Mouse (Mus musculus): ENCODE results near the gene Tsks.
A peak's percentile ranks its signal among the peaks of the same experiment; 100 is the strongest.

Tsks gene

DNA sequence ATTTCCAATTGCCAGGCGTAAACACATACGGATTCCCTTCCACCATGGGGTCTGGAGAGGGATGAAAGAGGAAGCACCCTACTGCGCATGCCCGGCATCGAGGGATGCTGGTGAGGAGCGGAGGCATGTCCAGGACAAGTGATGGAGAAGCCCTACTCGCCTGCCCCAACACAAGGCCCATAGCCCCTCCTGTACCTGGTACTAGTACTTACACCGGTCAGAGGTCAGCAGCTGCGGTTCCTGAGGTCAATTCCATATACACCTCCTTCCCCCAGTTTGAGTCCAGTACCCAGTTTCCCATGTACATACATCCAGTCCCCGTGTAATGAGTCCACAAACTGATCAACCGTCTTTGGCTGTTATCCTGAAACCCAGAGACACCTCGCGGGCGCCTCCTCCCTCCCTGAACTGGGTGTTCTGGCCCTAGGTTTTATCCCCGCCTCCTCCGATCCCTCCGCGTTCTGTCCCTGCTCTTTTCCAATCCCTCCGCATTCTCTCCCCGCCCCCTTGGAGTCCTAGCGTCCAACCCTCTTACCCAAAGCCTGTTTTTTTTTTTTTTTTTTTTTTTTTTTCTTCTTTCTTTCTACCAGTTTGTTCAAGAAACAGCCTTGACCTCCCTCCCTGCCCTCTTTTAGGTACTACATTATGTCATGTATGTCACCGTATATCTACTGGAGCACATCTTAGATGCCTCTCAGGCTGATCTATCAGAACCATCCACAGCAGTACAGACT is 31.5 kb downstream of the Tsks start, which contains the start of gene Cpt1c:
Gene Cpt1c (minus strand): TSS at position 469 of the 734 bp plus-strand sequence.
- DNase-seq (ENCODE audit: low read depth in 1 of 2, low spot score in 2 of 2), result peak in 1 of 2 experiments; percentile 47

DNA sequence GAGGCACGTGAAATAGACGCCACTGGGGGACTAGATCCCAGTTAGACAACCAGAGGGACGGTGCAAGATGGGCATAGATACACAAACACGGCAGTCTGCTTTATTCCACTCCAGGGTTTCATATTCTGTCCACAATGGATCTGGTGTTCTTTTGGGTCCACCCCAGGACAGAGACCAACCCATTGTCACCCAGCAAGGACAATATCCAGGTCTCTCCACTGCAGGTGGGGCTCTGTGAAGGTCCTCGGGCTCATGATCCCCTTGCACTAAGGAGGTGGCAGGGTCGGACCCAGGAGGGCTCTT is 32.1 kb downstream of the Tsks start:
- no peak for DNase-seq (ENCODE audit: low read depth in 1 of 2, low spot score in 2 of 2)

DNA sequence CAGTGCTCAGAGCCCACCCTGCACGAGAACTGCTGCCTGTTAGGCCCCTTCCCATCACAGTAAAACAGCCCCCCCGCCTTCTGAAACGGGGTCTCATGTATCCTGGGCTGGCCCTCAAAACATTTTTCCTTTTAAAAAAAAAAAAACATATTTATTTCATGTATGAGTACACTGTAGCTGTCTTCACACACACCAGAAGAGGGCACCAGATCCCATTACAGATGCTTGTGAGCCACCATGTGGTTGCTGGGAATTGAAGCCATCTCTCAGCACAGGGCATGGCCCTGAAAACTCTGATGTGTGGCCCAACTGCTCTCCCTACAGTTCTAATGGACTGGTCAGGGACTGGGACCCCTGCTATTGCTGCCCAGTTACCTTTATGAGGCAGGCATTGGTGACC is 35.3 kb downstream of the Tsks start:
- DNase-seq (ENCODE audit: low read depth in 1 of 2, low spot score in 2 of 2), result no peak

DNA sequence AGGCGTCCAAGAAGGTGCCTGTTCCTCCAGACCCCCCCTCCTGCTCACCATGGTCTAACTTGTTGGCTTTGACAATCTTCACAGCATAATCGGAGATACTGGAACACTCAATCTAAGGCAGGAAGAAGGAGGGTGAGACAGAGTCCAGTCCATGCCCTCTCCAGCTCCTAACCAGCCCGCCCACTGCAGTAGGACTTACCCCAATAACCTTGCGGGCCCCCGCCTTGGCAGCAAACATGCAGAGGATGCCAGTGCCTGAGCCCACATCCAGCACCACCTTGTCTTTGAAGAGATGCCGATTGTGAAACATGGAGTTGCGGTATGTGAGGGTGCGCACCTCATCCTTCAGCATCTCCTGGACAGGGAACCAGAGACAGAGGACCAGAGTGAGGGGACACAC is 38.5 kb downstream of the Tsks start:
- no peak for DNase-seq (ENCODE audit: low read depth in 1 of 2, low spot score in 2 of 2)

DNA sequence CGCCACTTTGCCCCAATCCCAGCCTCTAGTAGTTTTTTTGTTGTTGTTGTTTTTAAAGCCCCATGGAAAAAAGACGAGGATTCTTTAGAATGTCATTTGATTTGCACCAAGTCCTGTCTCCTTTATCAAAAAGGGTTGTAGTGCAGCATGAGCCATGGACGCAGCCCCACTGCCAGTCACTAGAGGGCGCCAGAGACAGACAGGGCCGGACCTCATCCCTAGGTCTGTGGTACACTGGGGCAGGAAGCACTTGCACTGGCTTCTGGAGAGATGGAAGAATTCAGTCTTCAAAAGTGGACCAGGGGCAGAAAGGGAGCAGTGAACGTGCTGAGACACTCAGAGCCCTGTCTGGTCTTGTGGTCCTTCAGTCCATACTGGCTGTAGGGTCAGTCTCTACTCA is 40.1 kb downstream of the Tsks start:
- DNase-seq (ENCODE audit: low read depth in 1 of 2, low spot score in 2 of 2), result peak; percentile 66 to 78

DNA sequence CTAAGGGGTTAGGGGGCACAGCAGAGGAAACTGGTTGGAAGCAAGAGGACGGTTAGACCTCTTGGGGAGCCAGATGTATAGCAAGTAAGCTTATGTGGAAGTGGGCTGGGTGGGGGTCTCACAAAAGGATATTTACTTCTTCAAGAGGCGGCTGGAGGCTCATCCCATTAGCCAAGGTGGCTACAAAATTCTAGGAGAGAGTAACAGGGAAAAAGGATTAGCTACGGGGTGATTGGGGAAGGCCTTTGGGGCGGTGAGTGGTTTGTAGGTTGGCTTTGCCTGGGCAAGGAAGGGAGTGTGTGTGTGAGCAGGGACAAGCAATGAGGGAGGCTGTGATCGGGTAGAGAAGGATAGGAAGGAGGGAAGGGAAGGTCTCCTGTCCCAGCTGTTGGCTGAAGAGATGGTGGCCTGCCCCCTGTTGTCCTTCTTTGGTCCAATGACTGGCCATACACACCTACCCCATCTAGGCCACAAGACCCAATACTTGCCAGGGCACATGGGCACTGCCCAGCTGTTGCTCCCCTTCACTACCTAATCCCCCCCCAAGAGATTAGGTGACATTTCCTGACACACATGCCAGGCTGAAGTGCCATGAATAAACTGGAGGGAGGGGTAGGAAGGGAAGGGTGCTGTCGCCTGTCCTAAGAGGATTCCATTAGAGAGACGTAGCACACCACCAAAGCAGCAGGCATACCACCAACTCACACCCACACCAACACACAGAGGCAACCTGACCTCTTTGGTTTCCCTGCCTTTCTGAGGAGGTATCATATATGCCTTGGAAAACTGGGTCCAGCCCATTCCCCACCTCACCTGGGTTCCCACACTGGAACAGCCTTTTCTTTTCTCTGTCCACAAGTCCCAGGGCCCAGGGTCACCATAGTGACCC is 41.2 kb downstream of the Tsks start:
- DNase-seq (ENCODE audit: low read depth in 1 of 2, low spot score in 2 of 2), result no peak

DNA sequence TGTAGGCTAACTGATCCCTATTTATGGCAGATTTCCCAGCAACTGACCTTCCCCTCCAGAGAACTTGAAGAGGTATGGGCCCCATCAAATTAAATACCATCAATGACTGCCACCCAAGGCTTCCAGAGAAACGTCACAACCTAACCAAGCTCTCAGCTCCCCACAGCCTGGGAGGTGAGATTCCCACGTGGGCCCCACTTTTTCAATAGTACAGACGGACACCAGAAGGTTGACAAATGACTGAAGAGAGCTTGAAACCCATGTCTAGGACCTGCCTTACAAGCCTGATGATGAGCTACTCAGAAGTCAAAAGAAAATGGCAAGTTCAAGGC is 41.8 kb downstream of the Tsks start:
- no peak for DNase-seq (ENCODE audit: low read depth in 1 of 2, low spot score in 2 of 2)

DNA sequence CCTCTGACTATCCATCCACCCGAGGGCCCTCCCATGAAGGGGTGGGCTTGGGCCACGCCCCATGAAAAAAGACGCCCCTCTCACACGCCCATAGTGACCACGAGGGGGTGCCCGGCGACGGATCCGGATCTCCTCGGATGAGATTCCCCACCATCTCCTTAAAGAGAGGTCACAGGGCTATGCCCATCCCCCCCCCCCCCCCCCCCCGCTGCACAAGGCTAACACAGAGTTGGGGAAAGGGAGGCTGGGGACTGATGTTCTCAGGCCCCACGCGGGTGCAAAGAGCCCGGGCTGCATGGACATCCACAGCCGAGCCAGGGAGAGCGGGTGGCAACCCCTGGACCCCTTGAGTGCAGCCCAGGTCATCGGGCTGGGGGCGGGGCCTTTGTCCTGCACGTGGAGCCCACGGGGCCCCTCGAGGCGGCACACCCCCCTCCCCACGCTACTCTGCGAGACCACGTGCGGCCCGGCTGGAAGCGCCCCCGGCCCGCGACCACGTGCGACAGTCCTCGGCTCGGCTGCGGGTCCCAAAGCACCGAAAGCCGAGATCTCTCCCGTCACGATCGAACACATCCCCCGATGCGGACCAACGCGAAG is 42.7 kb downstream of the Tsks start:
- DNase-seq (ENCODE audit: low read depth in 1 of 2, low spot score in 2 of 2), result no peak

DNA sequence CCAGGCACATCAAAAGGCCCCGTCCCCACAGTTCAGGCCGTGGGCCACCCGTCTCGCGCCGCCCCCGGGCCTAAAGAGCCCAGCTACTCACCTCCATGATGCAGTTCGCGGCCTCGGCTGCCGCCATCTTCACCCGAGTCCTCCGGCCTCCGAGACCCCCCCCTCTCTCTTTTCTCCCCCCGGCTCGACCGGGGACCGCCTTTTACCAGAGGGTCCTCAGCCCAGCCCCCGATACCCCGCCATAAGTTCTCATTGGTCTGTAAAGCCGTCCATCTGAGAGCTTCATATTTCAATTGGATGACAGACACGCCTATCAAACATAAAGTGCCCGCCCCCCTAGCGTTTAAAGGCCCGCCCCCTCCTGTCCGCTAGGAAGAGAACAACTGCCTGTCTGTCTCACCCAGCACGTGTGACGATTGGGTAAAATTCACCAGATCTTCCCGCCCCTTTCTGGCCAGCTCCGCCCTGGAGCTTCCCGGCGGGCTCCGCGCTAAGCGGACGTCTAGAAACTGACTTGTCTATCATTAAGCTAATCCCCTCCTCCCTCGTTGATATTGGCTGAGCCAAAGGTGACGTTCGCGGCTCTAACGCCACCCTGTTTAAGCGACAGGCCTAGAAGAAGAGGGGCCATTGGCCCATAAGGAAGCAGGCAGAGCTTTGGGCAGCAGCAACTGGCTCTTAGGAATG is 43.3 kb downstream of the Tsks start, which contains the start of gene Prmt1:
Gene Prmt1 (minus strand): TSS at position 377 of the 687 bp plus-strand sequence.
- DNase-seq (ENCODE audit: low read depth in 1 of 2, low spot score in 2 of 2), result peak; percentile 99

DNA sequence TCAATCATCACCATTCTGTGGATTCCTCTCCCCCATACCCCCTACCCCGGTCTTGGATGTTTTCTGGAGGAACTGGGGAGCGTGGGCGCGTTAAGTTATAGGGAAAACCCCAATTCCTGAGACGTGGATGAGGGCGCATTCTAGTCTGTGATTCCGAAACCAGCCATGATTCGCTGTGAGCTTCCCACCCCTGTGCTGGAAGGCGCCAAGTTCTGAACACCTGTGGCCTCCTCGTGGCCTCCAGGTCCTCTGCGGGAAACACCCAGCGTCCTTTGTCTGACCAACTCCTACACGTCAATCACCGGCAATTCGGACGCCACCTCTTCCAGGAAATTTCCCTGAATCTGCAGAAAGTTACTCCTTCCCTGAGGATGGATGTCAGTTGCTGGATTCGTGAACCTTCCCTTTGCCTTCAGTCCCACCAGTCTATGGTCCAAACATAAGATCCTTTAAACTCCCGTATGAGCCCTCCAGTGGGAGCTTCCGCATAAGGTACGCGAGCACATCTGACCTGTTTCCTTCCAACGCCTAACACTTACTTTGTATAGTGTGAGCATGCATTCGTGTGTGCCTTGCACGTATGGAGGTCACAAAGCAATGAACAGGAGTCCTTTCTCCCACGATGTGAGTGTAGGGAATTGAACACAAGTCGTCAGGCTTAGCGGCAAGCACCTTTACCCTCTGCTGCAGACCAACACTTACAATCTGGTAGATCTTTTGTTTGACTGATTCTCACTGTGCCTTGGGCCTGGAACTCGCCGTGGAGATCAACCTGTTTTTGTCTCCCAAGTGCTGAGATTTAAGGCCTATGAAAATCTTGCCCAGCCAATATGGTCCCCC is 44.1 kb downstream of the Tsks start:
- no peak for DNase-seq (ENCODE audit: low read depth in 1 of 2, low spot score in 2 of 2)

DNA sequence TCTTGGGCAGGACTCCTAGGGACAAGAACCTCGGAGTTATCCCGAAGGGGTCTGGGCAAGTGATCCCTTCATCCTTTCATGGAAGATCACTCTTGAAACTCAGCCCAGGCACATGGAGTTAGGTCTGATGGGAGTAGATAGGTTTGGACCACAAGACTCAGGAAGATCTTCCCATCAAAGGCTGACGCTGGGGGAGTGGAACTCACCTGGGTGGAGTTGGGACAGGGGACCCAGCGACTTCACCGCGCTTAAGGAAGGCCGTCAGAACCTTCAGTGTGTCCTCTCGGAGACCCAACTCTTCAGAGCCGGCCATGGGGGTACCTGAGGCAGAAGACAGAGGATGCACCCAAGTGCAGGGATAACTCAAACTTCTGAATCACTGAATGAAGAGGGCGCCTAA is 53.7 kb downstream of the Tsks start:
- no peak for DNase-seq (ENCODE audit: low read depth in 1 of 2, low spot score in 2 of 2)

DNA sequence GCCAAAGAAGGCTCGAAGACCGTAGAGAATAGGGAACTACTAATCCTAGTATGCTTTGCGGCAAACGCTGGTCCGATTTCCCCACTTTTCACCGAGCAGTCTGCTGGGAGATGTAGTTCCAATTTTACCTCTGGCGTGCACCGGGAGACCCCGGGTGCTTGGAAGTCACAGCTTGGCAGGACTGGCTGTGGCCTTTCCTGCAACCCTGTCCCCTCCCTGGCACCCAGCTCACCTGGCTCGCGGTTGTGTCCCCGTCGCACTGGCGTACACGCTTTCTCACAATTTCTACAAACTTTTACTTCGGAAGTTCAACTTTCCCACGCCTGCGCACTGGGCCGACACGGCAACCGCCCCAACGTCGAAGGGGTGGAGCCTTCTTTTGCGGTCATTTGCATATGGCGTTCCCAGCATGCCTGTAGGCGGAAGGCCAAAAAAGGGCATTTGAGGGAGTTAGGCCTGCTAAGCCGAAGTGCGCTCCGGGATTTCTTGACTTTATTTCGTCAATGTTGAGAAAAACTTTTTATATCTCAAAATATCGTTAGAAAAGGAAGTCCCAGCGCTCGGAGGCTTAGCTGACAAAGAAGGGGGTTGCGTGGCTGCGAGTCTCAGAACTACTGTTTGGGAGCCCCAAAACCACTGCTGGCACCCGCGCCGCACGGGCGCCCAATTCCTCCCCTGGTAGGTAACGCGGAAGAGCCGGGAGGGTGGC is 54.4 kb downstream of the Tsks start, which contains the start of gene Irf3:
Gene Irf3 (plus strand): TSS at position 418 of the 709 bp plus-strand sequence.
- DNase-seq (ENCODE audit: low read depth in 1 of 2, low spot score in 2 of 2), result peak; percentile 90 to 98

DNA sequence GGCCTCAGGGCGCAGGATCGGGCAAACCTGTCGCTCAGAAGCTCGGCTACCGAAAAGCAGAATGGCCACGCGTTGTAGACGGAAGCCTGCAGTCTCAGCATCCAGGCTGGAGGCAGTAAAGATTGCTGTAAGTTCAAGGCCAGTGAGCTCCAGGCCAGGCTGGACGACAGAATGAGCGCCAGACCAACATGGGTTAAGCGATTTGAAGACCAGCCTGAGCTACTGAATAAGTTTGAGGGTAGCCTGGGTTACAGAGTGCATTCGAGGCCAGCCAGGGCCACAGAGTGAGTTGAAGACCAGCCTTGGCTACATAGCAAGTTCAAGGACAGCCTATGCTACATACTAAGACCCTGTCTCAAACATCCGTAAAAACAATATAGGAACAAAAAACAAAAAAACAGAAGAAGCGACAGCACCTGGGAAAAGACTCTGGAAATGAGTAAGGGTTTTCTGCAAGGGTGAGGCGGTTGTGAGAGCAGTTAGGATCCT is 55.0 kb downstream of the Tsks start:
- no peak for DNase-seq (ENCODE audit: low read depth in 1 of 2, low spot score in 2 of 2)

DNA sequence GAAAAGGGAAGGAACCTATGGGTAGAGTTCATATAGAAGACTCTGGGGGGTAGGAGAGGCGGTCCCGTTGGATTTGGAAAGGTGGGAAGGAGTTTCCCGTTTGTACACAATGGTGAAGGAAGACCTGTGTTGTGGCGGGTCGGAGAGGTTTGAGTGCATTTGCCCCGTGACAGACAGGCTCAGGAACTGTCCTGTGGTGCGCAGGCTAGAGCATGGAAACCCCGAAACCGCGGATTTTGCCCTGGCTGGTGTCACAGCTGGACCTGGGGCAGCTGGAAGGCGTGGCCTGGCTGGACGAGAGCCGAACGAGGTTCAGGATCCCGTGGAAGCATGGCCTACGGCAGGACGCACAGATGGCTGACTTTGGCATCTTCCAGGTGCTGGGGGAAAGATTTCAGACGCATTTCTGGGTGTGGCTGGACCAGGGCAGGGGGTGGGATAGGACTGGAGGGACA is 55.5 kb downstream of the Tsks start, which contains the start of gene Bcl2l12:
Gene Bcl2l12 (minus strand): TSS at position 212 of the 455 bp plus-strand sequence.
- DNase-seq (ENCODE audit: low read depth in 1 of 2, low spot score in 2 of 2), result no peak

DNA sequence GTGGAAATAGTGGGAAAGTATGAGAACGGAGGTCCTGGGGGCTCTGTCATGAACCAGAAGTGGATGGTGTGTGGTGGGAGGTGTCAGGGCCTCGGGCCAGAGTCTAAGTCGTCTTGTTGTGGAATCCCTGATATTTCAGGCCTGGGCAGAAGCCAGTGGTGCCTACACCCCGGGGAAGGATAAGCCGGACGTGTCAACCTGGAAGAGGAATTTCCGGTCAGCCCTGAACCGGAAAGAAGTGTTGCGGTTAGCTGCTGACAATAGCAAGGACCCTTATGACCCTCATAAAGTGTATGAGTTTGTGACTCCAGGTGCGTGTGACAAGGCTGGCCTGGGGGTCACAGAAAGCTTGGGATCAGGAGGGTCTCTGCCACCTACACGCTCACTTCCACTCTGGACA is 56.7 kb downstream of the Tsks start:
- no peak for DNase-seq (ENCODE audit: low read depth in 1 of 2, low spot score in 2 of 2)

DNA sequence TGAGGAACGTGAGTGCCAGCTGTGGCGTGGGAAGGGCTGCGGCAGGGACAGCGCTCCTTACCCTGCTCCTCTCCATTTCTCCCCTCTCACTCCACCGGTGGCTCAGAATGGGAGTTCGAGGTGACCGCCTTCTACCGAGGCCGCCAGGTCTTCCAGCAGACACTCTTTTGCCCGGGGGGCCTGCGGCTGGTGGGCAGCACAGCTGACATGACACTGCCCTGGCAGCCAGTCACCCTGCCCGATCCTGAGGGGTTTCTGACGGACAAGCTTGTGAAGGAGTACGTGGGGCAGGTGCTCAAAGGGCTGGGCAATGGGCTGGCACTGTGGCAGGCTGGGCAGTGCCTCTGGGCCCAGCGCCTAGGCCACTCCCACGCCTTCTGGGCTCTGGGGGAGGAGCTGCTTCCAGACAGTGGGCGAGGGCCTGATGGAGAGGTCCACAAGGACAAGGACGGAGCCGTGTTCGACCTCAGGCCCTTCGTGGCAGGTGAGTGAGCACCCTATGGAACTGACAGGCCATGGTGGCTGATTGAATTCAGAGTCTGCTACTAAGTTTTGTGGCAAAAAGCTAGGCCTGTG is 57.6 kb downstream of the Tsks start:
- no peak for DNase-seq (ENCODE audit: low read depth in 1 of 2, low spot score in 2 of 2)

DNA sequence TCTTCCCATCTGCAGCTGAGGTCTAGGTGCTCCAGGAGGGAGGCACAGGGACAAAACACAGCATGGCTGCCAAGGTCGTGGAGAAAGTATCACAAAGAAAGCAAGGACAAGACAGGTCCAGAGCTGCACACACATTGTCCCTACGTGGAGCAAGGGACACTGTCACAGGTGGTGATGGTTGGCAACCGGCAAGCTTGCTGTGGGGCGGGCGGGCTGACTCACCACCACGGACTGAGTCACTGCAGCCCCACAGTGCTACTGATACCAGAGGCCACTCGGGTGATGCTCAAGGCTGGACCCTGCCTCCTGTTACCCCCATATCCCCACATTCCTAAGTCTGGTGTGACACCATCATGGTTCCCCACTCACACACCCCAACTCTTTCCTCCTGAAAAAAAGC is 59.4 kb downstream of the Tsks start:
- no peak for DNase-seq (ENCODE audit: low read depth in 1 of 2, low spot score in 2 of 2)

DNA sequence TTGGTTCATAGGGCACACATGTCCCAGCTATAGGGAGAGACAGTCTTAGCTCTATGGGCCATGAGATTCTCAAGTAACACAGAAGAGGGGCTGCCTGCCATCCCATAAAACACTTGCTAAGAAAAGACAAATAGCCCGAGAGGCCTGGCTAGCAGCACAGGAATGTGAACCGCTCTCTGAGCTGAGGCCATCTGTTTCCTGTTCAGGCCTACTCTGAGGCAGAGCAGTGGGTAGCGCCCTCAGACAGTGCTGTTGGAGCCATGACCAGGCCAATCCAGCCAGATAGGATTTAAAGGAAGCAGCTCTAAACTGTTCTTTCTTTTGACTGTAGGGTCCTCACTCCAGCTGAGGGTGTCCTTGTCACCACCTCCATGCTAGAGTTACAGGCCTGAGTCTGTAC is 61.5 kb downstream of the Tsks start:
- no peak for DNase-seq (ENCODE audit: low read depth in 1 of 2, low spot score in 2 of 2)

DNA sequence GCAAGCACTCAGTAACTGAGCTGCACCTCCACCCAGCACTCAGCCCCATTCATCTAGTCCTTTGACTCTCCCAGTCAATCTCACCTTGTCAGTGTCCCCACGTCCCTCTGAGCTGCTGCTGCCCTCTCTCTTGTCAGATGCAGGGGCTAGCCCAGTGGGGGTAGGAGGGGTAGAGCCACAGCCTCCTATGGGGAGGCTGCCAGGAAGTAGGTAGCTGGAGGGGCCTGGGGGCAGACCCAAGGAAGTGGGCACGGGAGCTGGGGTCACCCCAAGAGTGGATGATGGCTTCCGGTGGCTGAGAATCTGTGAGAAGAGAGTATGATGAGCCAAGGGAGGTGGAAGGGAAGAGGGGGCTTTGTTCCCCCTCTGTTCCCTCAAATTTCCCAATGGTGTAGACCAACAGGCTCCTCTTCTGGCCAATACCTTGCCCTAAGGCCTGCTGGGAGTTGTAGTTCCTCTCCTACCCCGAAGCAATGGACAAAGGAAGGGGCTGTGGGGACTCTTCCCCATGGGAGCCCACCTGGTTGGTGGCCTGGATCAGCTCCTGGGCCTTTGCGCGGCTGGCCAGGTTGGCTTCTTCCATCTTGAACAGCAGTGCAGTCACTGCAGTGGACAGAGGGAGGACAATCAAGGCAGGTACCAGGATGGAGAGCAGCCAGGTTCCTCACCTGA is 62.5 kb downstream of the Tsks start:
- DNase-seq (ENCODE audit: low read depth in 1 of 2, low spot score in 2 of 2), result no peak

Data from monocyte, adult 2 months (primary cell).